Mouse (Mus musculus): Measurements from ENCODE around the gene Actl7b. TPM values are rescaled to one million over a fixed set of nuclear protein-coding genes. Genes with fewer than 3 reads are reported as not detected.

Gene Actl7b
- polyA plus RNA-seq, 1 experiment from 2014 or later, result not detected

GRCm38 (mm10) chr4:56698671-56699070 lies 42.6 kb downstream of the Actl7b start:
- Histone ChIP-seq H3K27ac (no peak overlapping the region), H3K4me1 (no peaks in the 10 kb centered on the region), H3K4me3 (no peak overlapping the region), H3K36me3 (no peaks in the 10 kb centered on the region), H3K4me2 (replicated peaks) (no peak overlapping the region), H3K27me3 (no peaks in the 10 kb centered on the region), H3K9ac (no peak overlapping the region), H3K9me3 (no peaks in the 10 kb centered on the region)
- ATAC-seq (ENCODE audit: insufficient number of reproducible peaks, insufficient read depth, low FRiP score, low TSS enrichment), result no peak
- WGBS, result 41% methylated on average over 5 of the region's 5 CpGs

DNA sequence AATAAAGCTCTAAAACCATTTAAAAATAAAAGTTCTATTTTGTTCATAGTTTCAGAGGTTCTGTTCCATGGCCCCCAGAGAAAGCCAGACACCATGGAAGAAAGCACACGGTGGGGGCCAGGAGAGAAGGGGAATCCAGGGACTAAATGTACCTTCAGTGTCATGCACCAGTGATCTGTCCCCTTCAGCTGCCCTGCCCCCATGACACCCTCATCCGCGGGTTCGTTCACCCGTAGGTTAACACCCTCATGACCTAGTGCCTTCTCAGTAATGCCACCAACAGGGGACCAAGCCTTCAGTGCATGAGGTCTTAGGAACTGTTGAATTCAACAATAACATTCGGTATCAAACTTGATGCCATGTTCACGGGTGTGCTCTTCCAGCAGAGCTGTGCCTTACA lies 44.8 kb downstream of the Actl7b start:
- Histone ChIP-seq H3K36me3 (no peaks in the 10 kb centered on the region), H3K9ac (no peak overlapping the region), H3K4me3 (no peak overlapping the region), H3K9me3 (no peaks in the 10 kb centered on the region), H3K4me1 (no peaks in the 10 kb centered on the region), H3K27ac (no peak overlapping the region), H3K4me2 (replicated peaks) (no peak overlapping the region), H3K27me3 (no peaks in the 10 kb centered on the region)
- 81% methylated on average over 7 of the region's 7 CpGs for WGBS
- ATAC-seq (ENCODE audit: insufficient number of reproducible peaks, insufficient read depth, low FRiP score, low TSS enrichment), result no peak

Other genes with a start within 250 kb of the Actl7b start
- gene Gm26657, start 1.4 kb downstream of the Actl7b start, polyA plus RNA-seq (2016; fragmentation: Nextera tagmentation; extraction: Ambion mirVana), result not detected in 2 replicates
- gene Actl7a, start 2.0 kb upstream of the Actl7b start, polyA plus RNA-seq (2016; fragmentation: Nextera tagmentation; extraction: Ambion mirVana), result not detected in 2 replicates
- gene Elp1, start 60.9 kb upstream of the Actl7b start, polyA plus RNA-seq (2016; fragmentation: Nextera tagmentation; extraction: Ambion mirVana), result 85.0 and 85.2 TPM in 2 replicates
- gene Fam206a, start 60.9 kb upstream of the Actl7b start, polyA plus RNA-seq (2016; fragmentation: Nextera tagmentation; extraction: Ambion mirVana), result 21.9 and 23.9 TPM in 2 replicates
- 29.4 and 30.9 TPM in 2 replicates for gene Ctnnal1, start 123.7 kb upstream of the Actl7b start, polyA plus RNA-seq (2016; fragmentation: Nextera tagmentation; extraction: Ambion mirVana)
- gene Tmem245, start 206.0 kb upstream of the Actl7b start, polyA plus RNA-seq (2016; fragmentation: Nextera tagmentation; extraction: Ambion mirVana), result 13.2 and 13.5 TPM in 2 replicates
- 4.1 and 4.6 TPM in 2 replicates for gene Frrs1l, start 248.9 kb upstream of the Actl7b start, polyA plus RNA-seq (2016; fragmentation: Nextera tagmentation; extraction: Ambion mirVana)